Mouse (Mus musculus) bone marrow macrophage, adult 2 months (primary cell): ENCODE measurements around the gene Gm49318.

Source experiments
- CTCF ChIP-seq: IDR thresholded peaks from 2 replicates; pipeline ENCODE4 v1.5.1; 2012; ENCODE audit warnings: low read depth, mild to moderate bottlenecking, low read length, moderate library complexity
- POLR2A ChIP-seq: IDR thresholded peaks from 2 replicates; pipeline ENCODE4 v1.6.1; 2012; ENCODE audit warnings: mild to moderate bottlenecking, low read depth, low read length, borderline replicate concordance

GRCm38 (mm10) chr9:22000296-22000695 lies 70.8 kb downstream of the Gm49318 start:
- TF ChIP-seq CTCF, result no peak
- TF ChIP-seq POLR2A, result no peak
